Mouse (Mus musculus) G1E (cell line): ENCODE measurements around the gene Ramp2. TPM values are rescaled to one million over a fixed set of nuclear protein-coding genes. Genes with fewer than 3 reads are reported as not detected.

Source experiments
- ATAC-seq: 2 replicates; pipeline ENCODE4 v1.8.0; 2016; ENCODE audit warnings: mild to moderate bottlenecking; ENCODE audit not compliant: insufficient number of reproducible peaks, poor library complexity, low FRiP score, severe bottlenecking; ENCODE audit errors: extremely low read depth
- DNase-seq: peaks from one replicate; pipeline ENCODE4 v3.0.0; 2012; ENCODE audit warnings: low spot score
- H3K27me3 ChIP-seq: 2 replicates; pipeline ENCODE4 v1.6.1; 2012; ENCODE audit warnings: mild to moderate bottlenecking, low read length, inconsistent platforms; ENCODE audit not compliant: insufficient read depth
- H3K36me3 ChIP-seq: replicated peaks from 2 replicates; pipeline ENCODE3; 2012; ENCODE audit warnings: mild to moderate bottlenecking, inconsistent platforms
- H3K4me1 ChIP-seq: 2 replicates; pipeline ENCODE4 v1.6.1; 2012; ENCODE audit warnings: low read depth, low read length, inconsistent platforms, mixed read lengths; ENCODE audit not compliant: insufficient read depth
- H3K4me3 ChIP-seq: 2 replicates; pipeline ENCODE4 v1.5.1; 2012; ENCODE audit warnings: low read depth, mild to moderate bottlenecking, inconsistent platforms, low read length, moderate library complexity, mixed read lengths
- H3K9me3 ChIP-seq: replicated peaks from 2 replicates; pipeline ENCODE4 v1.6.1; 2012; ENCODE audit warnings: inconsistent platforms
- CTCF ChIP-seq: IDR thresholded peaks from 2 replicates; pipeline ENCODE4 v1.5.1; 2012; ENCODE audit warnings: low read depth, low read length, inconsistent platforms, mixed read lengths
- GATA1 ChIP-seq: IDR thresholded peaks from 2 replicates; pipeline ENCODE4 v1.6.1; 2012; ENCODE audit warnings: borderline replicate concordance, low read length, inconsistent platforms, mixed read lengths
- GATA2 ChIP-seq: IDR thresholded peaks from 2 replicates; pipeline ENCODE4 v1.6.1; 2012; ENCODE audit warnings: low read depth, low read length, inconsistent platforms, borderline replicate concordance
- POLR2AphosphoS5 ChIP-seq: IDR thresholded peaks from 2 replicates; pipeline ENCODE4 v1.6.1; 2012; ENCODE audit warnings: low read depth, low read length, inconsistent platforms; ENCODE audit not compliant: insufficient replicate concordance
- TAL1 ChIP-seq: conservative IDR thresholded peaks from 2 replicates; pipeline ENCODE4 v1.6.1; 2012; ENCODE audit warnings: low read depth, low read length, inconsistent platforms, mixed read lengths
- polyA plus RNA-seq: library from polyadenylated mRNA; stranded (reverse); fragments of >175 nt; gene quantifications from 2 replicates; pipeline ENCODE4 v1.2.3, GENCODE M21; 2012
- total RNA-seq, 2 experiments: library from RNA; stranded (forward) in 1 of 2; stranded (reverse) in 1 of 2; fragments of 200-1000 nt in 1 of 2; fragments of >200 nt in 1 of 2; fragmentation: Nextera tagmentation in 1 of 2; gene quantifications; 2 replicates each; pipeline ENCODE4 v1.2.3; 2014 to 2017

The Ramp2 gene
- total and polyA plus RNA-seq, 3 experiments: 0.04 to 0.27 TPM; not detected in 1

DNA sequence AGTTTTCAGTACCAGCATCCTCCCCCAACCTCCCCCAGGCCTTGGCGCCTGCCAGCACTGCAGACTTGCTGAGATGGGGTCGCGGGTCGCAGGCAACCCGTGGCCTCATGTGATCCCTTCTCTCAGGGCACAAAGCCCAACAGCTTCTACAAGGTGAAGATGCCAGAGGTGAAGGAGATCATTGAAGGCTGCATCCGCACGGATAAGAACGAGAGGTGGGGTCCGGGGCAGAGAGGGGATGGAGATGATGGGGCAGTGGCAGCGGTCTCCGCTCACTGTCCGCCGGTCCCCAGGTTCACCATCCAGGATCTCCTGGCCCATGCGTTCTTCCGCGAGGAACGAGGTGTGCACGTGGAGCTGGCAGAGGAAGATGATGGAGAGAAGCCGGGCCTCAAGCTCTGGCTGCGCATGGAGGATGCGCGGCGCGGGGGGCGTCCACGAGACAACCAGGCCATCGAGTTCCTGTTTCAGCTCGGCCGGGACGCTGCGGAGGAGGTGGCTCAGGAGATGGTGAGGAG, 19.2 kb downstream of the Ramp2 start:
- Histone ChIP-seq H3K4me1 (peaks cover 60% of the 10 kb centered on the region), H3K9me3 (no peaks in the 10 kb centered on the region), H3K36me3 (peaks cover 67% of the 10 kb centered on the region), H3K4me3 (no peak overlapping the region), H3K27me3 (no peaks in the 10 kb centered on the region)
- ATAC-seq: no peak
- no peak for TF ChIP-seq TAL1
- no peak for TF ChIP-seq POLR2AphosphoS5
- TF ChIP-seq GATA2: no peak
- no peak for TF ChIP-seq GATA1
- no peak for TF ChIP-seq CTCF
- no peak for DNase-seq

DNA sequence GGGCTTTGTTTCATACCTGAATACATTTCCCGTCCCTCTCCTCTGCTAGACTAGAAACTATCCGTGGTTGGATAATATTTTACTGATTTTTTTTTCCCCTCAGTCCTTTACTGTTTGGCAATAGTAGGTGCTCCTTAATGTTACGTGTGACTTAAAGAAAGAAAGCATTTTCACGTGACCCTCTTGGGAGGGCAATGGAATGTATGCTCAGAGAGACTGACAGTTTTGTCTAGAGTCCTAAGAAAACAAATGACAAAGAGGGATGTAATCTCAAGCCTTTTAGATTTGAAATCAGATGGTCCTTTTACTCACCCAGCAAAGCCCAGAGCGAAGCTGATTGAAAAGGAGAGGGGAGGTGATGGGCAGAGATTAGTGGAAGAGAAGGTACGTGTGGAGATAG, 20.1 kb downstream of the Ramp2 start:
- no peak overlapping the region for H3K4me3 ChIP-seq
- no peaks in the 10 kb centered on the region for H3K27me3 ChIP-seq
- ATAC-seq (no peak), DNase-seq (no peak)
- H3K4me1 ChIP-seq: peaks cover 59% of the 10 kb centered on the region
- H3K36me3 ChIP-seq: peaks cover 74% of the 10 kb centered on the region
- no peak for TF ChIP-seq GATA1
- TF ChIP-seq POLR2AphosphoS5: no peak
- no peak for TF ChIP-seq CTCF
- no peak for TF ChIP-seq TAL1
- TF ChIP-seq GATA2: no peak
- no peaks in the 10 kb centered on the region for H3K9me3 ChIP-seq

DNA sequence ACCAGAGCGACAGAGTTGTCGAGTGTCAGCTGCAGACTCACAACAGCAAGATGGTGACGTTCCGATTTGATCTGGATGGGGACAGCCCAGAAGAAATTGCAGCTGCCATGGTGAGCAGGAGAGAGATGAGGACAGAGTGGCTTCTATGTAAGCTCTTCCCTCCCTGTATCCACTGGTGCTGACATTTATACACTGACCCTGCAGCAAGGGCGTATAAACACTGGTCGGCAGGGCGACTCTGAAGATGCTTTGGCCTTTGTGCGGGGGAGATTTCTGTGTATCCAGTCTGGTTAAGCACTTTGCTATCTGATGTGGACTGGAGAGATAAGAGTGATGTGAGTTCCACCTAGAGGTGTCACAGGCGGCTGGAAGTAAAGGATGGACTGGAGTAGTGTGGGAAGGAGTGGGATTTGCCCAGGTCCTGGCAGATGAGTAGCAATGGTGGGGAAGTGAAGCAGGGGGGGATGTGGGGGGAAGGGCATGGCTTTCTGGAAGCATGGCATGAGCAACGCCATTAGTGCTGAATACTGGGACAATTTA, 23.8 kb downstream of the Ramp2 start:
- DNase-seq (no peak), ATAC-seq (no peak)
- Histone ChIP-seq H3K9me3 (no peaks in the 10 kb centered on the region), H3K4me1 (peaks cover 43% of the 10 kb centered on the region), H3K27me3 (no peaks in the 10 kb centered on the region), H3K36me3 (peaks cover 88% of the 10 kb centered on the region), H3K4me3 (peak overlapping the region; percentile 3; the same call in 1 of the 2 replicates)
- TF ChIP-seq POLR2AphosphoS5 (no peak), TAL1 (peak; percentile 15; the same call in 1 of the 2 replicates), GATA2 (no peak)

DNA sequence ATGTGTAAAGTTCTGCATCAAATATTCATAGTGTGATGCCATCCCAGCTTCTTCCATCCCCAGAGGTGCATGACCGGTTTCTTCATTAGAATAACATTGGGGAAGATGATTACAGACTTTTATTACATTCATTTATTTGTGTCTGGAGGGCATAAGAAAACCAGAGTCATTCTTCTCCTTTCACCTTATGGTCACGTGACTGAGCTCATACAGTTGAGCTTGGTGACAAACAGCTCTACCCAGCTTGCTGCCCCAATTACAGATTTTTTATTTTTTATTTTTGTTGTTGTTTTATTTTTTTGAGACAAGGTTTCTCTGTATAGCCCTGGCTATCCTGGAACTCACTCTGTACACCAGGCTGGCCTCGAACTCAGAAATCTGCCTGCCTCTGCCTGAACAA, 26.6 kb downstream of the Ramp2 start:
- ATAC-seq (no peak), DNase-seq (no peak)
- H3K9me3 ChIP-seq: no peaks in the 10 kb centered on the region
- H3K4me3 ChIP-seq: no peak overlapping the region
- no peak for TF ChIP-seq GATA1
- no peak for TF ChIP-seq GATA2
- no peak for TF ChIP-seq CTCF
- no peak for TF ChIP-seq TAL1
- TF ChIP-seq POLR2AphosphoS5: no peak
- H3K4me1 ChIP-seq: peaks cover 65% of the 10 kb centered on the region
- H3K27me3 ChIP-seq: no peaks in the 10 kb centered on the region
- peaks cover 91% of the 10 kb centered on the region for H3K36me3 ChIP-seq

DNA sequence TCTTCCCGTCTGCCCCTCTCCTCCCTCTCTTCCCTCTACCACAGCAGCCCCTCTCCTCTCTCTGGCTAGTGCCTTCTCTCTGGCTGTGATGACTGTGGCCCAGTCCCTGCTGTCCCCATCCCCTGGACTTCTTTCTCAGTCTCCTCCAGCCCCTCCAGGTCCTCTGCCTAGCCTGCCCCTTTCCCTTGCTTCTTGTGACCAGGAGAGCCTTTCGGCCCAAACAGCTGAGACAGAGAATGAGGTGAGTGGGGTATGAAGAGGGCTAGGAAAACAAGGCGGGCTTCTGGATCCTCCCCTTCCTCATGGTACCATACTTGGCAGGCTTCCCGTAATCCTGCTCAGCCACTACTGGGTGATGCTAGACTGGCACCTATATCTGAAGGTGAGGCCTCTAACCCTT, 29.5 kb downstream of the Ramp2 start:
- H3K36me3 ChIP-seq: peaks cover 73% of the 10 kb centered on the region
- no peaks in the 10 kb centered on the region for H3K27me3 ChIP-seq
- peaks cover 62% of the 10 kb centered on the region for H3K4me1 ChIP-seq
- DNase-seq (no peak), ATAC-seq (no peak)
- TF ChIP-seq TAL1 (no peak), GATA2 (no peak), CTCF (no peak), GATA1 (no peak), POLR2AphosphoS5 (no peak)
- H3K9me3 ChIP-seq: no peaks in the 10 kb centered on the region
- no peak overlapping the region for H3K4me3 ChIP-seq

DNA sequence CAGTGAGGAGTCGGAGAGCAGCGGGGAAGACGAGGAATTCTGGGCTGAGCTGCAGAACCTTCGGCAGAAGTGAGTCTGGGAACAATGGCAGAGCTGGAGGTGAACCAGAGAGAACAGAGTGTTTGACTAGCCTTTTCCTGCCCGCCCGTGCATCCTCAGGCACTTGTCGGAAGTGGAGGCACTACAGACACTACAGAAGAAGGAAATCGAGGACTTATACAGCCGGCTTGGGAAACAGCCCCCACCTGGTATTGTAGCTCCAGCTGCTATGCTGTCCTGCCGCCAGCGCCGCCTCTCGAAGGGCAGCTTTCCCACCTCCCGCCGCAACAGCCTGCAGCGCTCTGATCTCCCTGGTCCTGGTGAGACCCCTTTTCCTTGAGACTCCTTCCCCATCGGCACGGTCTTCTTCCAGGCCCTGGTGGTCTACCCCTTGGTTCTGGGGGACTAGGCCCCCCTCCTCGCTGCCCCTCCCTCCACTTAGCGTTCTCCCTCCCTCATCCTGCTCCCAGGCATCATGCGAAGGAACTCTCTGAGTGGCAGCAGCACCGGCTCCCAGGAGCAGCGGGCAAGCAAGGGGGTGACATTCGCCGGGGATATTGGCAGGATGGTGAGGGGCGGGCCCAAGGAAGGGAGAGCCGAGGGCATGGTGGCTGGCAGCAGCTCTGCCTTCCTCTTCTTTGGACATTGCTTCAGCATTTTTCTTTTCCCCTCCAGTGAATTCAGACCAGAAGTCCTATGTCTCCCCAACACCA, 30.7 kb downstream of the Ramp2 start:
- DNase-seq (no peak), ATAC-seq (no peak)
- Histone ChIP-seq H3K27me3 (no peaks in the 10 kb centered on the region), H3K4me3 (peak overlapping the region; percentile 91; the same call in 1 of the 2 replicates), H3K4me1 (peaks cover 57% of the 10 kb centered on the region), H3K36me3 (peaks cover 62% of the 10 kb centered on the region), H3K9me3 (no peaks in the 10 kb centered on the region)
- TF ChIP-seq POLR2AphosphoS5 (no peak), GATA2 (no peak), CTCF (no peak), TAL1 (no peak), GATA1 (no peak)
